Mouse (Mus musculus): ENCODE data around the gene Scn1b.

The Scn1b gene

GRCm38 (mm10) chr7:31116721-31117145, 10.1 kb downstream of the Scn1b start:
- DNase-seq (ENCODE audit: low read depth, low spot score), result peak; percentile 81

GRCm38 (mm10) chr7:31115587-31116043, 11.2 kb downstream of the Scn1b start:
- DNase-seq (ENCODE audit: low read depth, low spot score), result no peak

GRCm38 (mm10) chr7:31115182-31115581, 11.6 kb downstream of the Scn1b start, which contains the start of gene Hpn:
Hpn (minus strand) TSS chr7:31115290.
- DNase-seq (ENCODE audit: low read depth, low spot score), result no peak

- DNase-seq (ENCODE audit: low read depth, low spot score), result no peak
Observed at GRCm38 (mm10) chr7:31114646-31115045, 12.2 kb downstream of the Scn1b start.

- DNase-seq (ENCODE audit: low read depth, low spot score), result no peak
Observed at GRCm38 (mm10) chr7:31113800-31114199, 13.0 kb downstream of the Scn1b start.

GRCm38 (mm10) chr7:31112036-31112435, 14.8 kb downstream of the Scn1b start:
- DNase-seq (ENCODE audit: low read depth, low spot score), result no peak

- DNase-seq (ENCODE audit: low read depth, low spot score), result no peak
Observed at GRCm38 (mm10) chr7:31110861-31111385, 15.9 kb downstream of the Scn1b start.

GRCm38 (mm10) chr7:31109796-31110195, 17.0 kb downstream of the Scn1b start:
- DNase-seq (ENCODE audit: low read depth, low spot score), result no peak

- DNase-seq (ENCODE audit: low read depth, low spot score), result no peak
Observed at GRCm38 (mm10) chr7:31109091-31109490, 17.7 kb downstream of the Scn1b start.

- no peak for DNase-seq (ENCODE audit: low read depth, low spot score)
Observed at GRCm38 (mm10) chr7:31107781-31108180, 19.0 kb downstream of the Scn1b start.

- DNase-seq (ENCODE audit: low read depth, low spot score), result no peak
Observed at GRCm38 (mm10) chr7:31106166-31106565, 20.6 kb downstream of the Scn1b start.

GRCm38 (mm10) chr7:31105061-31105768, 21.6 kb downstream of the Scn1b start:
- no peak for DNase-seq (ENCODE audit: low read depth, low spot score)

- DNase-seq (ENCODE audit: low read depth, low spot score), result no peak
Observed at GRCm38 (mm10) chr7:31100786-31101185, 26.0 kb downstream of the Scn1b start.

GRCm38 (mm10) chr7:31099612-31099982, 27.2 kb downstream of the Scn1b start:
- peak; percentile 30 for DNase-seq (ENCODE audit: low read depth, low spot score)

- peak; percentile 60 for DNase-seq (ENCODE audit: low read depth, low spot score)
Observed at GRCm38 (mm10) chr7:31098697-31099611, 27.8 kb downstream of the Scn1b start.

- DNase-seq (ENCODE audit: low read depth, low spot score), result peak; percentile 93
Observed at GRCm38 (mm10) chr7:31097583-31098248, 29.1 kb downstream of the Scn1b start.

- no peak for DNase-seq (ENCODE audit: low read depth, low spot score)
Observed at GRCm38 (mm10) chr7:31096892-31097564, 29.8 kb downstream of the Scn1b start.

GRCm38 (mm10) chr7:31094774-31095501, 31.9 kb downstream of the Scn1b start:
- DNase-seq (ENCODE audit: low read depth, low spot score), result peak; percentile 34

GRCm38 (mm10) chr7:31089721-31090120, 37.1 kb downstream of the Scn1b start:
- DNase-seq (ENCODE audit: low read depth, low spot score), result no peak

GRCm38 (mm10) chr7:31088206-31088605, 38.6 kb downstream of the Scn1b start:
- no peak for DNase-seq (ENCODE audit: low read depth, low spot score)

Data from R1 (cell line).